Mouse (Mus musculus): Measurements from ENCODE around the gene Ms4a4c. TPM values are rescaled to one million over a fixed set of nuclear protein-coding genes. Genes with fewer than 3 reads are reported as not detected.
A peak's percentile ranks its signal among the peaks of the same experiment; 100 is the strongest.
"Not testable (repeated sequence)": the region's sequence is repeated elsewhere in the genome, so short reads cannot be mapped to it uniquely, and the experiment has no call there.

Ms4a4c gene
- polyA plus RNA-seq, 1 experiment from 2014 or later, result 2.5 TPM

- no peaks in the 10 kb centered on the region for H3K27me3 ChIP-seq (ENCODE audit: insufficient read depth, low read length)
- DNase-seq (no peak), ATAC-seq (no peak)
- TF ChIP-seq CTCF (IDR thresholded peaks at IDR 0.05; ENCODE audit: low read depth) (no peak), EP300 (IDR thresholded peaks at IDR 0.05; ENCODE audit: low read depth) (no peak)
- H3K27ac ChIP-seq (ENCODE audit: low read depth), result no peak overlapping the region
- H3K36me3 ChIP-seq (replicated peaks; ENCODE audit: insufficient read depth, low read length), result no peaks in the 10 kb centered on the region
- no peaks in the 10 kb centered on the region for H3K9me3 ChIP-seq (ENCODE audit: low read length)
- no peak overlapping the region for H3K4me2 ChIP-seq (ENCODE audit: low read depth, low read length)
- 40% methylated on average over 1 of the region's 1 CpGs for WGBS (ENCODE audit: insufficient replicate concordance)
- no peak overlapping the region for H3K4me3 ChIP-seq (ENCODE audit: low read depth, low read length)
- no peaks in the 10 kb centered on the region for H3K4me1 ChIP-seq (ENCODE audit: insufficient read depth)
- H3K9ac ChIP-seq (replicated peaks), result no peak overlapping the region
These were observed 7.1 kb downstream of the Ms4a4c start for GRCm38 (mm10) chr19:11411640-11412039.

- 80% methylated on average over 1 of the region's 1 CpGs for WGBS (ENCODE audit: insufficient replicate concordance)
- Histone ChIP-seq H3K4me2 (ENCODE audit: low read depth, low read length) (no peak overlapping the region), H3K4me1 (ENCODE audit: insufficient read depth) (no peaks in the 10 kb centered on the region), H3K27me3 (ENCODE audit: insufficient read depth, low read length) (no peaks in the 10 kb centered on the region), H3K9ac (replicated peaks) (no peak overlapping the region), H3K9me3 (ENCODE audit: low read length) (no peaks in the 10 kb centered on the region), H3K4me3 (ENCODE audit: low read depth, low read length) (no peak overlapping the region), H3K27ac (ENCODE audit: low read depth) (no peak overlapping the region), H3K36me3 (replicated peaks; ENCODE audit: insufficient read depth, low read length) (no peaks in the 10 kb centered on the region)
- TF ChIP-seq EP300 (IDR thresholded peaks at IDR 0.05; ENCODE audit: low read depth) (no peak), CTCF (IDR thresholded peaks at IDR 0.05; ENCODE audit: low read depth) (no peak)
- DNase-seq (no peak), ATAC-seq (no peak)
These were observed 9.5 kb downstream of the Ms4a4c start for GRCm38 (mm10) chr19:11414084-11414483.

GRCm38 (mm10) chr19:11415581-11415980, 11.0 kb downstream of the Ms4a4c start:
- H3K27me3 ChIP-seq (ENCODE audit: insufficient read depth, low read length), result no peaks in the 10 kb centered on the region
- WGBS (ENCODE audit: insufficient replicate concordance), result 67% methylated on average over 3 of the region's 3 CpGs
- H3K27ac ChIP-seq (ENCODE audit: low read depth), result no peak overlapping the region
- no peak overlapping the region for H3K4me2 ChIP-seq (ENCODE audit: low read depth, low read length)
- H3K4me3 ChIP-seq (ENCODE audit: low read depth, low read length), result no peak overlapping the region
- no peaks in the 10 kb centered on the region for H3K4me1 ChIP-seq (ENCODE audit: insufficient read depth)
- H3K9me3 ChIP-seq (ENCODE audit: low read length), result no peaks in the 10 kb centered on the region
- no peak for TF ChIP-seq CTCF (IDR thresholded peaks at IDR 0.05; ENCODE audit: low read depth)
- no peak for TF ChIP-seq EP300 (IDR thresholded peaks at IDR 0.05; ENCODE audit: low read depth)
- no peak for ATAC-seq
- H3K9ac ChIP-seq (replicated peaks), result no peak overlapping the region
- no peak for DNase-seq
- no peaks in the 10 kb centered on the region for H3K36me3 ChIP-seq (replicated peaks; ENCODE audit: insufficient read depth, low read length)

GRCm38 (mm10) chr19:11418865-11419264, 14.3 kb downstream of the Ms4a4c start:
- not testable (repeated sequence) for H3K4me3 ChIP-seq (ENCODE audit: low read depth, low read length); H3K36me3 ChIP-seq (replicated peaks; ENCODE audit: insufficient read depth, low read length); H3K4me2 ChIP-seq (ENCODE audit: low read depth, low read length); H3K4me1 ChIP-seq (ENCODE audit: insufficient read depth); ATAC-seq; H3K9ac ChIP-seq (replicated peaks); H3K27ac ChIP-seq (ENCODE audit: low read depth); H3K27me3 ChIP-seq (ENCODE audit: insufficient read depth, low read length); DNase-seq; H3K9me3 ChIP-seq (ENCODE audit: low read length)
- WGBS (ENCODE audit: insufficient replicate concordance), result 55% methylated on average over 1 of the region's 3 CpGs

- not testable (repeated sequence) for H3K4me2 ChIP-seq (ENCODE audit: low read depth, low read length); DNase-seq; H3K4me1 ChIP-seq (ENCODE audit: insufficient read depth); H3K4me3 ChIP-seq (ENCODE audit: low read depth, low read length); H3K27me3 ChIP-seq (ENCODE audit: insufficient read depth, low read length); H3K9ac ChIP-seq (replicated peaks); H3K36me3 ChIP-seq (replicated peaks; ENCODE audit: insufficient read depth, low read length); H3K9me3 ChIP-seq (ENCODE audit: low read length); H3K27ac ChIP-seq (ENCODE audit: low read depth)
- 52% methylated on average over 1 of the region's 1 CpGs for WGBS (ENCODE audit: insufficient replicate concordance)
- ATAC-seq, result peak; percentile 45; the same call in 1 of the 2 replicates
These were observed 26.6 kb downstream of the Ms4a4c start for GRCm38 (mm10) chr19:11431209-11431608.

- DNase-seq (no peak), ATAC-seq (no peak)
- no peaks in the 10 kb centered on the region for H3K27me3 ChIP-seq (ENCODE audit: insufficient read depth, low read length)
- no peaks in the 10 kb centered on the region for H3K4me1 ChIP-seq (ENCODE audit: insufficient read depth)
- H3K4me2 ChIP-seq (ENCODE audit: low read depth, low read length), result no peak overlapping the region
- H3K9ac ChIP-seq (replicated peaks), result no peak overlapping the region
- TF ChIP-seq CTCF (IDR thresholded peaks at IDR 0.05; ENCODE audit: low read depth), result no peak
- TF ChIP-seq EP300 (IDR thresholded peaks at IDR 0.05; ENCODE audit: low read depth), result no peak
- H3K4me3 ChIP-seq (ENCODE audit: low read depth, low read length), result no peak overlapping the region
- H3K27ac ChIP-seq (ENCODE audit: low read depth), result no peak overlapping the region
- no peaks in the 10 kb centered on the region for H3K9me3 ChIP-seq (ENCODE audit: low read length)
- H3K36me3 ChIP-seq (replicated peaks; ENCODE audit: insufficient read depth, low read length), result no peaks in the 10 kb centered on the region
- WGBS (ENCODE audit: insufficient replicate concordance), result 77% methylated on average over 4 of the region's 4 CpGs
These were observed 30.7 kb downstream of the Ms4a4c start for GRCm38 (mm10) chr19:11435058-11435834.

GRCm38 (mm10) chr19:11443338-11443737, 38.8 kb downstream of the Ms4a4c start, which contains the start of gene Ms4a4b:
Gene Ms4a4b, plus strand, starts transcription at chr19:11443553.
- TF ChIP-seq CTCF (IDR thresholded peaks at IDR 0.05; ENCODE audit: low read depth) (no peak), EP300 (IDR thresholded peaks at IDR 0.05; ENCODE audit: low read depth) (no peak)
- Histone ChIP-seq H3K9me3 (ENCODE audit: low read length) (no peaks in the 10 kb centered on the region), H3K4me2 (ENCODE audit: low read depth, low read length) (no peak within 1 kb of the TSS)

More at GRCm38 (mm10) chr19:11443338-11443737, 38.8 kb downstream of the Ms4a4c start, which contains the start of gene Ms4a4b:
- H3K27ac ChIP-seq (ENCODE audit: low read depth), result no peak within 1 kb of the TSS
- ATAC-seq (no peak), DNase-seq (no peak)
- no peaks in the 10 kb centered on the region for H3K4me1 ChIP-seq (ENCODE audit: insufficient read depth)
- H3K9ac ChIP-seq (replicated peaks), result no peak within 1 kb of the TSS
- no peaks in the 10 kb centered on the region for H3K36me3 ChIP-seq (replicated peaks; ENCODE audit: insufficient read depth, low read length)
- H3K27me3 ChIP-seq (ENCODE audit: insufficient read depth, low read length), result no peaks in the 10 kb centered on the region
- H3K4me3 ChIP-seq (ENCODE audit: low read depth, low read length), result no peak within 1 kb of the TSS

Data from liver, postnatal 0 days (tissue).